Mouse (Mus musculus): ENCODE data around the gene Mcm3. TPM values are rescaled to one million over a fixed set of nuclear protein-coding genes. Genes with fewer than 3 reads are reported as not detected.

Mcm3 gene
- polyA plus RNA-seq, 1 experiment from 2014 or later, result 90.9 TPM

- Histone ChIP-seq H3K9me3 (no peaks in the 10 kb centered on the region), H3K36me3 (no peaks in the 10 kb centered on the region), H3K27me3 (replicated peaks) (no peaks in the 10 kb centered on the region), H3K4me2 (replicated peaks) (no peak overlapping the region), H3K4me3 (no peak overlapping the region), H3K27ac (no peak overlapping the region), H3K9ac (no peak overlapping the region), H3K4me1 (no peaks in the 10 kb centered on the region)
- no peak for ATAC-seq (ENCODE audit: low FRiP score, low read depth)
- WGBS, result 89% methylated on average over 1 of the region's 1 CpGs
These were observed 10.4 kb upstream of the Mcm3 start for GRCm38 (mm10) chr1:20830546-20830945.

GRCm38 (mm10) chr1:20828061-20828460 lies 7.9 kb upstream of the Mcm3 start:
- no peaks in the 10 kb centered on the region for H3K36me3 ChIP-seq
- H3K9ac ChIP-seq, result no peak overlapping the region
- H3K4me1 ChIP-seq, result no peaks in the 10 kb centered on the region
- no peaks in the 10 kb centered on the region for H3K9me3 ChIP-seq
- no peak for ATAC-seq (ENCODE audit: low FRiP score, low read depth)
- H3K4me2 ChIP-seq (replicated peaks), result no peak overlapping the region
- H3K27ac ChIP-seq, result no peak overlapping the region
- WGBS, result 85% methylated on average over 2 of the region's 2 CpGs
- no peak overlapping the region for H3K4me3 ChIP-seq
- no peaks in the 10 kb centered on the region for H3K27me3 ChIP-seq (replicated peaks)

GRCm38 (mm10) chr1:20825036-20825435 lies 4.9 kb upstream of the Mcm3 start:
- H3K4me1 ChIP-seq, result no peaks in the 10 kb centered on the region
- H3K27me3 ChIP-seq (replicated peaks), result no peaks in the 10 kb centered on the region
- H3K9ac ChIP-seq, result no peak overlapping the region
- H3K9me3 ChIP-seq, result no peaks in the 10 kb centered on the region
- ATAC-seq (ENCODE audit: low FRiP score, low read depth), result no peak
- H3K36me3 ChIP-seq, result no peaks in the 10 kb centered on the region
- H3K4me3 ChIP-seq, result no peak overlapping the region
- no peak overlapping the region for H3K27ac ChIP-seq
- no peak overlapping the region for H3K4me2 ChIP-seq (replicated peaks)

- no peak for ATAC-seq (ENCODE audit: low FRiP score, low read depth)
- Histone ChIP-seq H3K27ac (no peak overlapping the region), H3K36me3 (no peaks in the 10 kb centered on the region), H3K4me2 (replicated peaks) (no peak overlapping the region), H3K4me3 (no peak overlapping the region), H3K27me3 (replicated peaks) (no peaks in the 10 kb centered on the region), H3K9me3 (no peaks in the 10 kb centered on the region), H3K4me1 (peaks cover 3% of the 10 kb centered on the region; the same call in 1 of the 2 replicates), H3K9ac (no peak overlapping the region)
- WGBS, result 64% methylated on average over 2 of the region's 2 CpGs
These were observed 3.8 kb upstream of the Mcm3 start for GRCm38 (mm10) chr1:20823906-20824305.

GRCm38 (mm10) chr1:20823471-20823870 lies 3.4 kb upstream of the Mcm3 start:
- ATAC-seq (ENCODE audit: low FRiP score, low read depth), result no peak
- no peak overlapping the region for H3K27ac ChIP-seq
- H3K36me3 ChIP-seq, result no peaks in the 10 kb centered on the region
- H3K27me3 ChIP-seq (replicated peaks), result no peaks in the 10 kb centered on the region
- H3K4me3 ChIP-seq, result no peak overlapping the region
- no peak overlapping the region for H3K4me2 ChIP-seq (replicated peaks)
- H3K4me1 ChIP-seq, result peaks cover 6% of the 10 kb centered on the region; the same call in 1 of the 2 replicates
- H3K9ac ChIP-seq, result no peak overlapping the region
- 48% methylated on average over 4 of the region's 4 CpGs for WGBS
- no peaks in the 10 kb centered on the region for H3K9me3 ChIP-seq

GRCm38 (mm10) chr1:20820959-20821358 lies 847 bp upstream of the Mcm3 start:
- 83% methylated on average over 4 of the region's 4 CpGs for WGBS
- Histone ChIP-seq H3K4me3 (no peak overlapping the region), H3K4me1 (peaks cover 10% of the 10 kb centered on the region; the same call in 1 of the 2 replicates), H3K27ac (no peak overlapping the region), H3K4me2 (replicated peaks) (no peak overlapping the region), H3K9ac (no peak overlapping the region), H3K36me3 (peaks cover 16% of the 10 kb centered on the region), H3K9me3 (no peaks in the 10 kb centered on the region), H3K27me3 (replicated peaks) (no peaks in the 10 kb centered on the region)
- ATAC-seq (ENCODE audit: low FRiP score, low read depth), result no peak

GRCm38 (mm10) chr1:20817596-20817995 lies 2.5 kb downstream of the Mcm3 start:
- Histone ChIP-seq H3K27me3 (replicated peaks) (no peaks in the 10 kb centered on the region), H3K27ac (no peak overlapping the region), H3K4me3 (no peak overlapping the region), H3K9me3 (no peaks in the 10 kb centered on the region), H3K4me1 (peaks cover 10% of the 10 kb centered on the region; the same call in 1 of the 2 replicates), H3K4me2 (replicated peaks) (no peak overlapping the region), H3K9ac (no peak overlapping the region), H3K36me3 (peaks cover 42% of the 10 kb centered on the region)
- WGBS, result 87% methylated on average over 12 of the region's 12 CpGs
- no peak for ATAC-seq (ENCODE audit: low FRiP score, low read depth)

GRCm38 (mm10) chr1:20817172-20817571 lies 2.9 kb downstream of the Mcm3 start:
- Histone ChIP-seq H3K4me3 (no peak overlapping the region), H3K27ac (no peak overlapping the region), H3K9ac (no peak overlapping the region), H3K4me1 (peaks cover 10% of the 10 kb centered on the region; the same call in 1 of the 2 replicates), H3K9me3 (no peaks in the 10 kb centered on the region), H3K4me2 (replicated peaks) (no peak overlapping the region), H3K27me3 (replicated peaks) (no peaks in the 10 kb centered on the region), H3K36me3 (peaks cover 46% of the 10 kb centered on the region)
- no peak for ATAC-seq (ENCODE audit: low FRiP score, low read depth)
- WGBS, result 90% methylated on average over 9 of the region's 9 CpGs

- no peak overlapping the region for H3K27ac ChIP-seq
- H3K4me2 ChIP-seq (replicated peaks), result no peak overlapping the region
- H3K9me3 ChIP-seq, result no peaks in the 10 kb centered on the region
- H3K4me3 ChIP-seq, result no peak overlapping the region
- WGBS, result 92% methylated on average over 8 of the region's 8 CpGs
- H3K9ac ChIP-seq, result 0 out of 2 replicates have a peak overlapping the region, but pooled peaks have one; percentile 2
- H3K36me3 ChIP-seq, result peaks cover 68% of the 10 kb centered on the region
- H3K4me1 ChIP-seq, result peaks cover 8% of the 10 kb centered on the region; the same call in 1 of the 2 replicates
- ATAC-seq (ENCODE audit: low FRiP score, low read depth), result no peak
- H3K27me3 ChIP-seq (replicated peaks), result no peaks in the 10 kb centered on the region
These were observed 5.6 kb downstream of the Mcm3 start for GRCm38 (mm10) chr1:20814521-20814920.

GRCm38 (mm10) chr1:20804526-20804925 lies 15.6 kb downstream of the Mcm3 start:
- Histone ChIP-seq H3K9ac (no peak overlapping the region), H3K4me2 (replicated peaks) (no peak overlapping the region), H3K9me3 (no peaks in the 10 kb centered on the region), H3K27ac (no peak overlapping the region), H3K4me3 (no peak overlapping the region), H3K27me3 (replicated peaks) (no peaks in the 10 kb centered on the region), H3K4me1 (no peaks in the 10 kb centered on the region), H3K36me3 (peaks cover 78% of the 10 kb centered on the region)
- 95% methylated on average over 10 of the region's 10 CpGs for WGBS
- no peak for ATAC-seq (ENCODE audit: low FRiP score, low read depth)

- H3K9me3 ChIP-seq, result no peaks in the 10 kb centered on the region
- H3K36me3 ChIP-seq, result peaks cover 51% of the 10 kb centered on the region
These were observed 18.3 kb downstream of the Mcm3 start for GRCm38 (mm10) chr1:20801682-20802390.

GRCm38 (mm10) chr1:20801275-20801674 lies 18.8 kb downstream of the Mcm3 start:
- H3K27ac ChIP-seq, result no peak overlapping the region
- no peak for ATAC-seq (ENCODE audit: low FRiP score, low read depth)
- H3K36me3 ChIP-seq, result peaks cover 46% of the 10 kb centered on the region

More at GRCm38 (mm10) chr1:20801682-20802390, 18.3 kb downstream of the Mcm3 start:
- Histone ChIP-seq H3K9ac (no peak overlapping the region), H3K4me3 (no peak overlapping the region), H3K4me1 (no peaks in the 10 kb centered on the region), H3K27me3 (replicated peaks) (no peaks in the 10 kb centered on the region), H3K4me2 (replicated peaks) (no peak overlapping the region), H3K27ac (no peak overlapping the region)
- WGBS, result 87% methylated on average over 8 of the region's 8 CpGs
- peak; percentile 66 for ATAC-seq (ENCODE audit: low FRiP score, low read depth)

GRCm38 (mm10) chr1:20795178-20795577 lies 24.9 kb downstream of the Mcm3 start:
- Histone ChIP-seq H3K4me2 (replicated peaks) (no peak overlapping the region), H3K27ac (no peak overlapping the region), H3K9me3 (no peaks in the 10 kb centered on the region), H3K4me1 (no peaks in the 10 kb centered on the region), H3K9ac (no peak overlapping the region), H3K36me3 (no peaks in the 10 kb centered on the region; the same call in none of the 2 replicates), H3K27me3 (replicated peaks) (no peaks in the 10 kb centered on the region), H3K4me3 (no peak overlapping the region)
- ATAC-seq (ENCODE audit: low FRiP score, low read depth), result no peak
- WGBS, result 94% methylated on average over 5 of the region's 5 CpGs

More at GRCm38 (mm10) chr1:20801275-20801674, 18.8 kb downstream of the Mcm3 start:
- WGBS, result 98% methylated on average over 2 of the region's 2 CpGs
- H3K9me3 ChIP-seq, result no peaks in the 10 kb centered on the region
- H3K27me3 ChIP-seq (replicated peaks), result no peaks in the 10 kb centered on the region
- H3K9ac ChIP-seq, result no peak overlapping the region
- H3K4me2 ChIP-seq (replicated peaks), result no peak overlapping the region
- no peak overlapping the region for H3K4me3 ChIP-seq
- no peaks in the 10 kb centered on the region for H3K4me1 ChIP-seq
